Mouse (Mus musculus) lung, adult 2 months (tissue): Measurements from ENCODE around the gene Ccdc191. TPM values are rescaled to one million over a fixed set of nuclear protein-coding genes. Genes with fewer than 3 reads are reported as not detected.

Source experiments
- DNase-seq: peaks from one replicate; pipeline ENCODE4 v3.0.0; 2022
- H3K4me1 ChIP-seq: fragments of 200-500 bp; 2 replicates; pipeline ENCODE4 v1.6.1; 2011; ENCODE audit warnings: low read length; ENCODE audit not compliant: control insufficient read depth, insufficient read depth
- H3K4me3 ChIP-seq: fragments of 200-500 bp; replicated peaks from 2 replicates; pipeline ENCODE3; 2011; ENCODE audit warnings: low read depth, mild to moderate bottlenecking, control low read depth, low read length; ENCODE audit errors: extremely low read depth
- CTCF ChIP-seq: fragments of 200-500 bp; IDR thresholded peaks from 2 replicates; pipeline ENCODE4 v1.5.1; 2011; ENCODE audit warnings: mild to moderate bottlenecking, low read length, control low read depth; ENCODE audit not compliant: insufficient read depth
- POLR2A ChIP-seq: fragments of 200-500 bp; IDR thresholded peaks from 2 replicates; pipeline ENCODE4 v1.6.1; 2011; ENCODE audit warnings: low read depth, mild to moderate bottlenecking, control low read depth, low read length, borderline replicate concordance; ENCODE audit errors: extremely low read depth
- WGBS: fragments of 180-500 bp; shearing (Covaris S2); methylation state at CpG from one replicate; pipeline ENCODE4 v1.1.7; 2018; 5-methylcytosine and 5-hydroxymethylcytosine counted together
- polyA plus RNA-seq: library from polyadenylated mRNA; depleted of rRNA; stranded (reverse); fragments of >200 nt; gene quantifications from 2 replicates; pipeline ENCODE4 v1.2.3, GENCODE M21; 2012

The Ccdc191 gene
- polyA plus RNA-seq, 1 experiment, result 2.1 TPM

DNA sequence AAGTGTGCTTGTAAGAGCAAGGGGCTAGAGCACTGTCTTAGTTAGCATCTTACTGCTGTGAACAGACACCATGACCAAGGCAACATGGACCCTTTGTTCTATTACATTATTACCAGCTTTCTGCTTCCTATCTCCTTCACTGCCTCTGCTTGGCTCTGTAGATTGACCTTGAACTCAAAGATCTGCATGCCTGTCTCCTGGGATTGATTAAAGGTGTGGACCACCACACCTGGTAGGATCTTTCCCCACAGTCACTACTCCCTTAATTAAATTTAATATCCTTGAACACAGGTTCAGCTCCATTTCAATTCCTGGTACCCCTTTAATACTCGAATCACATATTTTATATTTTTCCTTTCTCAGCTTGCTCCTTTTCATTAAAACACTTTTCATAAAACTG lies 36.2 kb downstream of the Ccdc191 start:
- 85% methylated on average over 1 of the region's 1 CpGs for WGBS
- DNase-seq, result no peak
- Histone ChIP-seq H3K4me1 (no peaks in the 10 kb centered on the region), H3K4me3 (no peak overlapping the region)
- no peak for TF ChIP-seq POLR2A
- no peak for TF ChIP-seq CTCF

DNA sequence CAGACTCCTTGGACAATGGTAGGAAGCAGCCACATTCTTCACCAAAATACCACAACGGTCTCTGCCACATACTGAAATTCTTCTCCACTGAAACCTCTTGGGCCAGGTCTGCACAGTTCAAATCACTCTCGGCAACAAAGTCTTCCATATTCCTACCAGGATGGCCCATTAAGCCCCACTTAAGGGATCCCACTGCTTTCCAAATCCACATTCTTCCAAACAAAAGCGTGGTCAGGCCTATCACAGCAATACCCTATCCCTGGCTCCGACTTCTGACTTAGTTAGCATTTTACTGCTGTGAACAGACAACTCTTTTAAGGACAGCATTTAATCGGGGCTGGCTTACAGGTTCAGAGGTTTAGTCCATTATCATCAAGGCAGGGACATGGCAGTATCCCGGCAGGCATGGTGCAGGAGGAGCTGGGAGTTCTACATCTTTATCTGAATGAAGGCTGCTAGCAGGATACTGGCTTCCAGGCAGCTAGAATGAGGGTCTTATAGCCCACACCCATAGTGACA lies 36.8 kb downstream of the Ccdc191 start, which contains the start of gene Qtrt2:
Qtrt2 (minus strand) TSS at position 469 of the 519 bp plus-strand sequence.
- Histone ChIP-seq H3K4me3 (no peak within 1 kb of the TSS), H3K4me1 (no peaks in the 10 kb centered on the region)
- 80% methylated on average over 6 of the region's 6 CpGs for WGBS
- TF ChIP-seq CTCF (no peak), POLR2A (no peak)
- DNase-seq, result no peak

DNA sequence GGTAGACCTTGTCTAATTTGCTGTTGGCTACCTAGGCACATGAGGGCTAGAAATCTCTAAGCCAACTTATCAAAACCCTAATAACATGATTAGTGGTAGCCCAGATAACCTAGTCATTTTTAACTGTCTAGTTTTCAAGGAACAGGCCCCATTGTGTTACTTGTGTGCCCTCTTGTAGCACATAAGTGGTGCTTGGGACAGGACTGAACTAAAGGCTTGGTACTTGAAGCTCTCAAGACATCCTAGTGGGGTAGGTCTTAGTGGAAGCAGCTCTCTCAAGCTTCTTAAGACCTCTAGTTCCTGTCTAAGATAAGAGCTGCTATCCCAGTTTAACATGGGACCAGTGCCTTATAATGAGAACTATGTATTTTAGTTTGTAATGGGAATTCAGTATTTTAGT lies 41.0 kb downstream of the Ccdc191 start:
- TF ChIP-seq POLR2A (no peak), CTCF (no peak)
- Histone ChIP-seq H3K4me1 (peaks cover 3% of the 10 kb centered on the region; the same call in 1 of the 2 replicates), H3K4me3 (no peak overlapping the region)
- DNase-seq, result no peak

DNA sequence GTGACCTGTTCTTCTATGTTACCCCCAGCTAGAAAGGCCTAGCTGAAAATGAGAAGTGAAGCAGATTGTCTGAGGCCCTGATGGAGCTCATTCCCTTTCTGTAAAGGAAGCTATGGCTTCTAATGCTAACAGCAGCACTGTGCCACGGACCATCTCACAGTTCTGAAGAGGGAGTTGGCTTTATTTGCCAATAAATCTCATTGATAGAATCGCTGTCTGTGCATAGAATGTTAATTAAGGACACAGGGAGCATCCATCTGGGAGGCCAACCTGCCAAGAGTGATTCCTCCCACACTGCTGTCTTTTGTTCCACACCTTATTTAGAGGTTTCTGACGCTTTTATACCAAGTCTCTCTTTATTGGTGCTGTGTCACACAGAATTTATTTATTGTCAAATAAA lies 41.9 kb downstream of the Ccdc191 start:
- no peak for DNase-seq
- TF ChIP-seq POLR2A (no peak), CTCF (no peak)
- WGBS, result 82% methylated on average over 3 of the region's 3 CpGs
- Histone ChIP-seq H3K4me3 (no peak overlapping the region), H3K4me1 (peaks cover 3% of the 10 kb centered on the region; the same call in 1 of the 2 replicates)

DNA sequence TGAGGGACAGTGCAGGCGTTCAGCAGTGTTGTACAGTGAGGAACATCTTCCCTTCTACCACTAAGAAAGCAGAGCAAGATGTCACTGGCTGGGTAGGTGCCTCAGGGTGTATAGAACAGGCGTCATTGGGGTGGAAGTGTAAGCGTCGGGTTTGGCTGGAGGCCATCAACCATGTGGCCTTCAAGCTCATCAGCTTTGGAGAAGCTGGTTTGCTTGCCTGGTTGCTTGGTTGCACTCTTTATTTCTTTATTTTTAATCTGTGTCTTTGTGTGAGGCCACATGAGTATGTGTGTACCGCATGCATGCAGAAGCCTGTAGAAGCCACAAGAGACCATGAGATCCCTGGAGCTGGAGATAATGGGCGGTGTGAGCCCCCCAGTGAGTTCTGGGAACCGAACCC lies 42.7 kb downstream of the Ccdc191 start:
- no peak for TF ChIP-seq POLR2A
- no peak for TF ChIP-seq CTCF
- DNase-seq, result no peak
- H3K4me1 ChIP-seq, result peaks cover 3% of the 10 kb centered on the region; the same call in 1 of the 2 replicates
- 66% methylated on average over 7 of the region's 7 CpGs for WGBS
- no peak overlapping the region for H3K4me3 ChIP-seq

DNA sequence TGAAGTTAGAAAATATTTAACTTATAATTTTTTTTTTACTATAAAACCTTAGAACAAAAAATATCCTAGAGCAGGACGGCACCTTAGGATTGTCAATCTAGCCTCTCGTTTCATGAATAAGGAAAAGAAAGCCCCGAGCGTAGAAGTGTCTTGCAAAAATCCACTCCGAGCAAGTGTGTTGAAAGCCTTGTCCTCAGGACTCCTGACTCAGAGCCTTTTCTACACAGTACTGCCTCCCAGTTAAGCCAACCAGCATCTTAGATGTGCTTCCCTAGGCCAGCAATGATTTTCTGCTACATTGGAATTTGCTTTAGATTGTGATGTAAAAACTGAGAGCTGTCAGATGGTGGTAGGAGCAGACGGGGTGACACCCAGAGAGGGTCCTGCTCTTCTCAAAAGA lies 43.4 kb downstream of the Ccdc191 start:
- no peak overlapping the region for H3K4me3 ChIP-seq
- no peak for DNase-seq
- TF ChIP-seq POLR2A (no peak), CTCF (no peak)
- WGBS, result 68% methylated on average over 6 of the region's 6 CpGs
- peaks cover 3% of the 10 kb centered on the region; the same call in 1 of the 2 replicates for H3K4me1 ChIP-seq

DNA sequence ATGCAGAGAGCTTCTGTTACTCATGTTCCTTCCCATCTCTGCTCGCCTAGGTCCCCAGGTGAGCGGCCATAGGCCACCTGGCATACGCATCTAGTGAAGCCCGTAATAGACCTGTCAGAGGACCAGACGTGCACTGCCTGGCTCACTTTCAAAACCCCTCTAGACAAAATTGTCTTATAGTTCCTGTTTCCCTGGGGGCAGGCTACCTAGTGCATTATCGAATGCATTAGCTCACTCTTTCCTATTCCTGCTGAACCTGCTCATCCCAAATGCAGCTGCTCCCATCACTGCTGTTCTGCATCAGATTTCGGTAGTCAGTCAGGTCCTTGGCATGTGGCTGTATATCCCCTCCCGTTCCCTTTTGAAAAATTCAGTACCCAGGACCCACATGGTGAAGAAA lies 45.3 kb downstream of the Ccdc191 start:
- no peak for DNase-seq
- Histone ChIP-seq H3K4me1 (peaks cover 3% of the 10 kb centered on the region; the same call in 1 of the 2 replicates), H3K4me3 (no peak overlapping the region)
- 89% methylated on average over 8 of the region's 8 CpGs for WGBS
- no peak for TF ChIP-seq POLR2A

DNA sequence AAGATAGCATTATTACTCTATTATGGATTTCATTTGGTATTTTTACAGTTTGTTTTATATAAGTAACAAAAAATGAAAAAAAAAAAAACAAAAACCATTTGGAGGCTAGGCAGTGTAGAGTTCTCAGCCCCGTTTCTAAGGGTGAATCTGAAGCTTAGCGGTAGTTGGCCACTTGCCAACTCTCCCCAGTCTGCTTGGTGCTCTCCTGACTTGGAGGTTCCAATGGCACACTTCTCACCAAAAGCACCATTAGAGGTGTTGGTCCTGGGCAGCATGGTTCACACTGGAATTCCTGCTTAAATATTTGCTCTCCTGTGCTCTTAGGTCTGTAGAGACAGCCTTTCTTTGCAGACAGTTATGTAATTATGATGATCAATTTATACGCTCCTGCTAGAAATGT lies 45.8 kb downstream of the Ccdc191 start:
- Histone ChIP-seq H3K4me1 (peaks cover 3% of the 10 kb centered on the region; the same call in 1 of the 2 replicates), H3K4me3 (no peak overlapping the region)
- no peak for DNase-seq
- 46% methylated on average over 3 of the region's 3 CpGs for WGBS
- TF ChIP-seq CTCF (no peak), POLR2A (no peak)

DNA sequence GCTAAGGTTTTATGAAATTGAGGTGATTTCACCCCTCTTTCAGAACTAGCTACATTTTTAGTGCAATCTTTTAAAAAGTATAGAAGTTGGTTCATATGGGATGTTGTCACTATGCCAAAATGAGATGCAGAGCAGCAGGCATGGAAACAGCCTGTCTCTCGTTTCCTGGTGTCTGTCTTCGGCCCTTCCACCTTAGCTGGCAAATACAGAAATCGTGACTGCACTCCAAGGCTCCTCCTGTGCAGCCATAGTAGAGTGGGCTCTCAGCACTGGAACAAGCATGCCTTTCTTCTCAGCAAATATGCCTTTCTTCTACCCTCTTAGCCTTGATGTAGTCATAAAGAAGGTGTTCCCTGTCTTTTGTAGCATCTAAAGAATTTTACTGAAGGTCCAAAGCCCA lies 46.3 kb downstream of the Ccdc191 start:
- no peak for TF ChIP-seq CTCF
- TF ChIP-seq POLR2A, result no peak
- 66% methylated on average over 3 of the region's 3 CpGs for WGBS
- H3K4me3 ChIP-seq, result no peak overlapping the region
- H3K4me1 ChIP-seq, result peaks cover 3% of the 10 kb centered on the region; the same call in 1 of the 2 replicates
- no peak for DNase-seq

DNA sequence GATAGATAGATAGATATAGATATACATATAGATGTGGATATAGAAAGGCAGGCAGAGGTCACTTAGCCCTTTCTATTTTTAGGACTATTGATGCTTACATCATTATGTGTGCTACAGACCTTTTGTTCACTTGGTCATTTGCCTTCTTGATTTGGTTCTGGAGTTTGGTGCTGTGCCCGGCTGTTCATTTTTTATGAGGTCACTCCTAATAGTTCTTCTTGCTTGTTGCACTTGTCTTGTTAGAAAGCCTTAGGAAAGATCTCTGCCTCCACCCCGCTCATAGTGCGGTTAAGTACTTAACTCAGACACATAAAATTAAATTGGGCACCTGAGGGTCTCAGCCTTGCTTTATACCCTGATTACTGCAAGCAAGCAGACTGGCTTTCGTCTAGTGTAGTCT lies 51.2 kb downstream of the Ccdc191 start:
- no peak for TF ChIP-seq POLR2A
- TF ChIP-seq CTCF, result no peak
- Histone ChIP-seq H3K4me1 (no peaks in the 10 kb centered on the region), H3K4me3 (no peak overlapping the region)
- no peak for DNase-seq
- WGBS, result 92% methylated on average over 4 of the region's 4 CpGs
